Mouse (Mus musculus) monocyte, adult 2 months (primary cell): ENCODE data around the gene Tnfaip2.

Experiments
- DNase-seq, 2 experiments: peaks; one replicate each; pipeline ENCODE4 v3.0.0; 2022; ENCODE audit warnings: low spot score in 2 of 2, low read depth in 1 of 2

Gene Tnfaip2

GRCm38 (mm10) chr12:111442309-111443010 is at the start of gene Tnfaip2:
Gene Tnfaip2, plus strand, starts transcription at chr12:111442469.
- DNase-seq: peak; percentile 69 to 80

- no peak for DNase-seq
Observed at GRCm38 (mm10) chr12:111394008-111394407, 48.3 kb upstream of the Tnfaip2 start.

- no peak for DNase-seq
Observed at GRCm38 (mm10) chr12:111396997-111397396, 45.3 kb upstream of the Tnfaip2 start.

- DNase-seq: peak in 1 of 2 experiments; percentile 39
Observed at GRCm38 (mm10) chr12:111401454-111402184, 40.6 kb upstream of the Tnfaip2 start.

- DNase-seq: no peak
Observed at GRCm38 (mm10) chr12:111404880-111405279, 37.4 kb upstream of the Tnfaip2 start.

- no peak for DNase-seq
Observed at GRCm38 (mm10) chr12:111406622-111407021, 35.6 kb upstream of the Tnfaip2 start, which contains the start of gene Lbhd2. Gene Lbhd2, plus strand, starts transcription at chr12:111406809.

GRCm38 (mm10) chr12:111409583-111409982 is 32.7 kb upstream of the Tnfaip2 start:
- DNase-seq: no peak

- no peak for DNase-seq
Observed at GRCm38 (mm10) chr12:111411631-111412355, 30.5 kb upstream of the Tnfaip2 start.

GRCm38 (mm10) chr12:111412581-111413284 is 29.5 kb upstream of the Tnfaip2 start:
- DNase-seq: no peak

- peak; percentile 63 to 76 for DNase-seq
Observed at GRCm38 (mm10) chr12:111413300-111413699, 29.0 kb upstream of the Tnfaip2 start.

- DNase-seq: no peak
Observed at GRCm38 (mm10) chr12:111416921-111417779, 25.1 kb upstream of the Tnfaip2 start, which contains the start of gene Exoc3l4. Gene Exoc3l4, plus strand, starts transcription at chr12:111417017.

- no peak for DNase-seq
Observed at GRCm38 (mm10) chr12:111419918-111420317, 22.4 kb upstream of the Tnfaip2 start.

GRCm38 (mm10) chr12:111420946-111421709 is 21.1 kb upstream of the Tnfaip2 start:
- no peak for DNase-seq

GRCm38 (mm10) chr12:111422852-111423251 is 19.4 kb upstream of the Tnfaip2 start:
- DNase-seq: no peak

- no peak for DNase-seq
Observed at GRCm38 (mm10) chr12:111423570-111424129, 18.6 kb upstream of the Tnfaip2 start.

- no peak for DNase-seq
Observed at GRCm38 (mm10) chr12:111424547-111424946, 17.7 kb upstream of the Tnfaip2 start.

GRCm38 (mm10) chr12:111425258-111425657 is 17.0 kb upstream of the Tnfaip2 start:
- DNase-seq: peak in 1 of 2 experiments; percentile 80

GRCm38 (mm10) chr12:111425789-111426460 is 16.3 kb upstream of the Tnfaip2 start:
- peak; percentile 75 to 89 for DNase-seq
